Mouse (Mus musculus) liver, postnatal 0 days (tissue): Measurements from ENCODE around the gene Chpf.

Experiments used
- CTCF ChIP-seq: sonication (generic); IDR thresholded peaks from 2 replicates; pipeline ENCODE4 v1.5.1; 2016; ENCODE audit warnings: antibody characterized with exemption, low read depth
- EP300 ChIP-seq: IDR thresholded peaks from 2 replicates; pipeline ENCODE4 v1.6.1; 2016; ENCODE audit warnings: antibody characterized with exemption, low read depth, mild to moderate bottlenecking

DNA sequence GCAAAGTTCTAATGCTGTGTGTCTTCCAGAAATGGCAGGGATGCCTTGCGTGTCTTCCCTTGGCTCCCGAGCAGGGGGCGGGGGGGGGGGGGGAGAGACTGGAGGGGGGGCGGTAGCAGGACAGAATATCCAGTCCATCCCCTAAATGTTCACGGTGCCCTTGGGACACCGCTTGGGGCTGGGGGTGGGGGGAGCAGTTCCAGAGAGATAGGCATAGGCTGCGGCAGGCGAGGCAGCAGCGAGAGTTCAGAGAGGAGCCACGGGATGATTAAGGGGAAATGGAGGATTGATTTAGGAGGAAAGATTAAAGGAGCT is 21.4 kb downstream of the Chpf start:
- TF ChIP-seq CTCF: no peak
- no peak for TF ChIP-seq EP300
